Mouse (Mus musculus) myocyte (in vitro differentiated cells): ENCODE measurements around the gene Miga1.

Source experiments
- CEBPB ChIP-seq: IDR thresholded peaks from 2 replicates; pipeline ENCODE4 v1.6.1; 2011; ENCODE audit warnings: mild to moderate bottlenecking, moderate library complexity; ENCODE audit not compliant: poor library complexity, insufficient read depth, severe bottlenecking
- MAX ChIP-seq: IDR thresholded peaks from one replicate; pipeline ENCODE4 v1.6.1; 2011; ENCODE audit warnings: low read depth, mild to moderate bottlenecking, control low read depth
- MYOD1 ChIP-seq, 3 experiments: IDR thresholded peaks; one replicate each; pipeline ENCODE4 v1.6.1; 2011; ENCODE audit warnings: control low read depth in 2 of 3, low read depth in 2 of 3, mild to moderate bottlenecking in 2 of 3, moderate library complexity in 1 of 3; ENCODE audit not compliant: insufficient read length in 2 of 3, control insufficient read depth in 1 of 3
- POLR2A ChIP-seq: IDR thresholded peaks from one replicate; pipeline ENCODE4 v1.6.1; 2011; ENCODE audit warnings: low read depth, mild to moderate bottlenecking, control low read depth, moderate library complexity; ENCODE audit not compliant: insufficient read length
- USF1 ChIP-seq: IDR thresholded peaks from one replicate; pipeline ENCODE4 v1.6.1; 2011; ENCODE audit warnings: low read depth, mild to moderate bottlenecking, control low read depth, moderate library complexity

DNA sequence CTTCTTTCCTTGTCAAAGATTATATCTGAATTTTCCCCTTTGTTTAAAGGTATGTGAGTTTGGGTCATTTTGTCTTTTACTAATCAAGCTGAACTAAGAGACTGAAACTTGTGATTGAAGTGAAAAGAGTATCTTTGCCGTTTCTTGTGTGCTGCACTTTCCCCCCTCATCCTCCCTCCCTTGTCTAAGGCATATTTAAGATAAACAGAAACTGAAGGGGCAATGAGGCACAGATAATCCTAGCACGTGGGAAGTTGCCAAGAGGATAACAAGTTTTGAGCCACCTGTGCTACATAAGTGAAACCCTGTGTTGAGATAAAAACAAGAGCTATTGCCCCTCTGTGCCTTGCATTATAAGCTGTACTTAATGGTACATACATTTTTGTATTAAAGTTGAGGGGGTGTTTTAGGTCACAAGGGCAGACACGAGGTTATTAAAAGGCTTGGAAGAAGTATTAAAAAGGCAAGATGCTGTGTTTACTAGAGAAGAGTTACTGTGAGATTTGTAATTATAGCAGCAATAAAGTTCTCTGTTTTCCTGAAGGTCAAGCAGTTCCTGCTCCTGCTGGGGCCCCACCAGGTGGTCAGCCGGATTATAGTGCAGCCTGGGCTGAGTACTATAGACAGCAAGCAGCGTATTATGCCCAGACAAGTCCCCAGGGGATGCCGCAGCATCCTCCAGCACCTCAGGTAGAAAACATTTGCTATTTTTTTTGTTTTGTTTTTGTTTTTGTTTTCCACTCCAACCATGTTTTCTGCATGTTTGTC, 108.7 kb downstream of the Miga1 start:
- TF ChIP-seq POLR2A (no peak), MAX (no peak), USF1 (no peak), CEBPB (no peak), MYOD1 (IDR thresholded peaks at IDR 0.05; ENCODE audit: control insufficient read depth in 1 of 3, insufficient read length in 2 of 3, low read depth in 2 of 3) (no peak)
